Mouse (Mus musculus): ENCODE data around the gene Ins2. TPM values are rescaled to one million over a fixed set of nuclear protein-coding genes. Genes with fewer than 3 reads are reported as not detected.
A peak's percentile ranks its signal among the peaks of the same experiment; 100 is the strongest.

Gene Ins2
- polyA plus RNA-seq, 1 experiment from 2014 or later = not detected

GRCm38 (mm10) chr7:142659767-142660650 is 83.2 kb downstream of the Ins2 start:
- Histone ChIP-seq H3K9me3 (ENCODE audit: control insufficient read depth, low read length) (no peaks in the 10 kb centered on the region), H3K27ac (ENCODE audit: low read depth, low read length) (peak overlapping the region; percentile 67), H3K36me3 (ENCODE audit: control insufficient read depth, insufficient read depth, low read length) (no peaks in the 10 kb centered on the region), H3K4me3 (ENCODE audit: low read depth, low read length) (peak overlapping the region; percentile 43), H3K4me1 (ENCODE audit: control insufficient read depth, insufficient read depth, low read length) (peaks cover 4% of the 10 kb centered on the region; the same call in 1 of the 2 replicates), H3K9ac (ENCODE audit: low read length) (peak overlapping the region; percentile 74), H3K4me2 (ENCODE audit: low read depth) (peak overlapping the region; percentile 48), H3K27me3 (ENCODE audit: control insufficient read depth, insufficient read depth, low read length) (peaks cover 97% of the 10 kb centered on the region)
- DNase-seq (ENCODE audit: low spot score) = peak; percentile 61
- no peak for ATAC-seq (ENCODE audit: insufficient read depth, low FRiP score, low TSS enrichment)
- under 1% methylated on average over 43 of the region's 43 CpGs for WGBS

- Histone ChIP-seq H3K9ac (ENCODE audit: low read length) (peak overlapping the region; percentile 50), H3K4me3 (ENCODE audit: low read depth, low read length) (peak overlapping the region; percentile 43), H3K9me3 (ENCODE audit: control insufficient read depth, low read length) (no peaks in the 10 kb centered on the region), H3K27me3 (ENCODE audit: control insufficient read depth, insufficient read depth, low read length) (peaks cover 97% of the 10 kb centered on the region), H3K27ac (ENCODE audit: low read depth, low read length) (0 out of 2 replicates have a peak overlapping the region, but pooled peaks have one; percentile 21), H3K4me2 (ENCODE audit: low read depth) (peak overlapping the region; percentile 48), H3K36me3 (ENCODE audit: control insufficient read depth, insufficient read depth, low read length) (no peaks in the 10 kb centered on the region), H3K4me1 (ENCODE audit: control insufficient read depth, insufficient read depth, low read length) (peaks cover 4% of the 10 kb centered on the region; the same call in 1 of the 2 replicates)
- DNase-seq (ENCODE audit: low spot score) (peak; percentile 64), ATAC-seq (ENCODE audit: insufficient read depth, low FRiP score, low TSS enrichment) (peak; percentile 46; the same call in 1 of the 2 replicates)
- under 1% methylated on average over 30 of the region's 70 CpGs for WGBS
These were observed 84.0 kb downstream of the Ins2 start for GRCm38 (mm10) chr7:142659181-142659681.

GRCm38 (mm10) chr7:142658681-142659180 is 84.5 kb downstream of the Ins2 start:
- Histone ChIP-seq H3K9ac (ENCODE audit: low read length) (peak overlapping the region; percentile 50), H3K9me3 (ENCODE audit: control insufficient read depth, low read length) (no peaks in the 10 kb centered on the region), H3K4me1 (ENCODE audit: control insufficient read depth, insufficient read depth, low read length) (no peaks in the 10 kb centered on the region), H3K27me3 (ENCODE audit: control insufficient read depth, insufficient read depth, low read length) (peaks cover 97% of the 10 kb centered on the region), H3K4me3 (ENCODE audit: low read depth, low read length) (peak overlapping the region; percentile 43), H3K27ac (ENCODE audit: low read depth, low read length) (0 out of 2 replicates have a peak overlapping the region, but pooled peaks have one; percentile 21), H3K36me3 (ENCODE audit: control insufficient read depth, insufficient read depth, low read length) (no peaks in the 10 kb centered on the region), H3K4me2 (ENCODE audit: low read depth) (peak overlapping the region; percentile 48)
- WGBS = 0% methylated on average over 33 of the region's 40 CpGs
- ATAC-seq (ENCODE audit: insufficient read depth, low FRiP score, low TSS enrichment) = 0 out of 2 replicates have a peak, but pooled peaks have one; percentile 17
- peak; percentile 44 for DNase-seq (ENCODE audit: low spot score)

- Histone ChIP-seq H3K4me1 (ENCODE audit: control insufficient read depth, insufficient read depth, low read length) (no peaks in the 10 kb centered on the region), H3K9me3 (ENCODE audit: control insufficient read depth, low read length) (no peaks in the 10 kb centered on the region), H3K27me3 (ENCODE audit: control insufficient read depth, insufficient read depth, low read length) (peaks cover 90% of the 10 kb centered on the region), H3K4me3 (ENCODE audit: low read depth, low read length) (peak overlapping the region; percentile 43), H3K36me3 (ENCODE audit: control insufficient read depth, insufficient read depth, low read length) (no peaks in the 10 kb centered on the region), H3K4me2 (ENCODE audit: low read depth) (peak overlapping the region; percentile 48), H3K27ac (ENCODE audit: low read depth, low read length) (0 out of 2 replicates have a peak overlapping the region, but pooled peaks have one; percentile 21), H3K9ac (ENCODE audit: low read length) (peak overlapping the region; percentile 50)
- peak; percentile 40 for DNase-seq (ENCODE audit: low spot score)
- ATAC-seq (ENCODE audit: insufficient read depth, low FRiP score, low TSS enrichment) = no peak
- WGBS = under 1% methylated on average over 34 of the region's 34 CpGs
These were observed 85.2 kb downstream of the Ins2 start for GRCm38 (mm10) chr7:142657821-142658614.

GRCm38 (mm10) chr7:142657341-142657791 is 85.8 kb downstream of the Ins2 start:
- WGBS = 3% methylated on average over 6 of the region's 9 CpGs
- no peak for ATAC-seq (ENCODE audit: insufficient read depth, low FRiP score, low TSS enrichment)
- Histone ChIP-seq H3K4me1 (ENCODE audit: control insufficient read depth, insufficient read depth, low read length) (no peaks in the 10 kb centered on the region), H3K27ac (ENCODE audit: low read depth, low read length) (no peak overlapping the region), H3K4me3 (ENCODE audit: low read depth, low read length) (peak overlapping the region; percentile 43), H3K4me2 (ENCODE audit: low read depth) (peak overlapping the region; percentile 48), H3K9me3 (ENCODE audit: control insufficient read depth, low read length) (no peaks in the 10 kb centered on the region), H3K9ac (ENCODE audit: low read length) (peak overlapping the region; percentile 31; the same call in 1 of the 2 replicates), H3K27me3 (ENCODE audit: control insufficient read depth, insufficient read depth, low read length) (peaks cover 83% of the 10 kb centered on the region), H3K36me3 (ENCODE audit: control insufficient read depth, insufficient read depth, low read length) (no peaks in the 10 kb centered on the region)
- DNase-seq (ENCODE audit: low spot score) = peak; percentile 55

- no peaks in the 10 kb centered on the region for H3K9me3 ChIP-seq (ENCODE audit: control insufficient read depth, low read length)
- H3K27ac ChIP-seq (ENCODE audit: low read depth, low read length) = no peak overlapping the region
- WGBS = 22% methylated on average over 4 of the region's 4 CpGs
- H3K36me3 ChIP-seq (ENCODE audit: control insufficient read depth, insufficient read depth, low read length) = no peaks in the 10 kb centered on the region; the same call in 1 of the 2 replicates
- peak overlapping the region; percentile 33 for H3K4me3 ChIP-seq (ENCODE audit: low read depth, low read length)
- peak; percentile 30 for DNase-seq (ENCODE audit: low spot score)
- peaks cover 72% of the 10 kb centered on the region for H3K27me3 ChIP-seq (ENCODE audit: control insufficient read depth, insufficient read depth, low read length)
- H3K9ac ChIP-seq (ENCODE audit: low read length) = no peak overlapping the region
- no peaks in the 10 kb centered on the region for H3K4me1 ChIP-seq (ENCODE audit: control insufficient read depth, insufficient read depth, low read length)
- ATAC-seq (ENCODE audit: insufficient read depth, low FRiP score, low TSS enrichment) = no peak
- peak overlapping the region; percentile 33 for H3K4me2 ChIP-seq (ENCODE audit: low read depth)
These were observed 87.1 kb downstream of the Ins2 start for GRCm38 (mm10) chr7:142656055-142656454.

- Histone ChIP-seq H3K4me2 (ENCODE audit: low read depth) (peak overlapping the region; percentile 33), H3K4me3 (ENCODE audit: low read depth, low read length) (peak overlapping the region; percentile 33), H3K36me3 (ENCODE audit: control insufficient read depth, insufficient read depth, low read length) (no peaks in the 10 kb centered on the region; the same call in 1 of the 2 replicates), H3K9me3 (ENCODE audit: control insufficient read depth, low read length) (no peaks in the 10 kb centered on the region), H3K9ac (ENCODE audit: low read length) (no peak overlapping the region), H3K27me3 (ENCODE audit: control insufficient read depth, insufficient read depth, low read length) (peaks cover 68% of the 10 kb centered on the region), H3K4me1 (ENCODE audit: control insufficient read depth, insufficient read depth, low read length) (no peaks in the 10 kb centered on the region), H3K27ac (ENCODE audit: low read depth, low read length) (no peak overlapping the region)
- DNase-seq (ENCODE audit: low spot score) (no peak), ATAC-seq (ENCODE audit: insufficient read depth, low FRiP score, low TSS enrichment) (no peak)
- WGBS = 7% methylated on average over 11 of the region's 11 CpGs
These were observed 87.5 kb downstream of the Ins2 start for GRCm38 (mm10) chr7:142655633-142656032.

GRCm38 (mm10) chr7:142653726-142654125 is 89.5 kb downstream of the Ins2 start:
- no peak for DNase-seq (ENCODE audit: low spot score)
- no peak overlapping the region for H3K9ac ChIP-seq (ENCODE audit: low read length)
- H3K9me3 ChIP-seq (ENCODE audit: control insufficient read depth, low read length) = no peaks in the 10 kb centered on the region
- H3K4me1 ChIP-seq (ENCODE audit: control insufficient read depth, insufficient read depth, low read length) = no peaks in the 10 kb centered on the region
- H3K27ac ChIP-seq (ENCODE audit: low read depth, low read length) = no peak overlapping the region
- 8% methylated on average over 18 of the region's 18 CpGs for WGBS
- H3K4me3 ChIP-seq (ENCODE audit: low read depth, low read length) = no peak overlapping the region
- peaks cover 49% of the 10 kb centered on the region for H3K27me3 ChIP-seq (ENCODE audit: control insufficient read depth, insufficient read depth, low read length)
- ATAC-seq (ENCODE audit: insufficient read depth, low FRiP score, low TSS enrichment) = no peak
- no peak overlapping the region; the same call in 1 of the 2 replicates for H3K4me2 ChIP-seq (ENCODE audit: low read depth)
- H3K36me3 ChIP-seq (ENCODE audit: control insufficient read depth, insufficient read depth, low read length) = no peaks in the 10 kb centered on the region; the same call in 1 of the 2 replicates
